Mouse (Mus musculus) limb, embryonic 11.5 days (tissue): ENCODE data around the gene Higd1a. TPM values are rescaled to one million over a fixed set of nuclear protein-coding genes. Genes with fewer than 3 reads are reported as not detected.

ENCODE experiments used
- ATAC-seq: fragments of 200-750 bp; cut with Nextera tagmentation; 2 replicates; pipeline ENCODE4 v1.8.0; 2017; ENCODE audit warnings: low read depth; ENCODE audit not compliant: insufficient number of reproducible peaks, low FRiP score, low TSS enrichment
- DNase-seq: peaks from one replicate; pipeline ENCODE4 v3.0.0-alpha.2; 2015; ENCODE audit warnings: low spot score
- H3K27ac ChIP-seq: fragments of 300-500 bp; sonication (generic); replicated peaks from 2 replicates; pipeline ENCODE4 v1.5.1; 2014; ENCODE audit warnings: low read depth, mild to moderate bottlenecking, low read length
- H3K27me3 ChIP-seq: fragments of 300-500 bp; sonication (generic); 2 replicates; pipeline ENCODE4 v1.6.1; 2014; ENCODE audit warnings: mild to moderate bottlenecking, low read length, mixed read lengths; ENCODE audit not compliant: control insufficient read depth, insufficient read depth
- H3K36me3 ChIP-seq: fragments of 300-500 bp; sonication (generic); 2 replicates; pipeline ENCODE4 v1.6.1; 2014; ENCODE audit warnings: mild to moderate bottlenecking, low read length, moderate library complexity, mixed read lengths; ENCODE audit not compliant: control insufficient read depth, insufficient read depth
- H3K4me1 ChIP-seq: fragments of 300-500 bp; sonication (generic); 2 replicates; pipeline ENCODE4 v1.6.1; 2014; ENCODE audit warnings: low read length, mixed read lengths; ENCODE audit not compliant: control insufficient read depth, insufficient read depth
- H3K4me2 ChIP-seq: fragments of 300-500 bp; sonication (generic); 2 replicates; pipeline ENCODE4 v1.6.1; 2014; ENCODE audit warnings: low read depth, mild to moderate bottlenecking, moderate library complexity; ENCODE audit not compliant: severe bottlenecking
- H3K4me3 ChIP-seq: fragments of 300-500 bp; sonication (generic); 2 replicates; pipeline ENCODE4 v1.5.1; 2014; ENCODE audit warnings: low read depth, low read length
- H3K9ac ChIP-seq: fragments of 300-500 bp; sonication (generic); 2 replicates; pipeline ENCODE4 v1.6.1; 2014; ENCODE audit warnings: mild to moderate bottlenecking, low read length
- H3K9me3 ChIP-seq: fragments of 300-500 bp; sonication (generic); 2 replicates; pipeline ENCODE4 v1.6.1; 2016; ENCODE audit warnings: low read length; ENCODE audit not compliant: control insufficient read depth
- WGBS: fragments of 180-500 bp; shearing (Covaris S2); extraction: QIAGEN DNeasy Blood & Tissue Kit; methylation state at CpG from one replicate; pipeline ENCODE4 v1.1.7; 2014; 5-methylcytosine and 5-hydroxymethylcytosine counted together
- polyA plus RNA-seq: library from polyadenylated mRNA; unstranded; fragments of >200 nt; fragmentation: Nextera tagmentation; extraction: Ambion mirVana; gene quantifications from 2 replicates; pipeline ENCODE4 v1.2.1, GENCODE M21; 2014

Gene Higd1a
- polyA plus RNA-seq, 1 experiment from 2014 or later, result 149 TPM

- ATAC-seq, result no peak
- H3K4me2 ChIP-seq, result no peak overlapping the region
- no peaks in the 10 kb centered on the region for H3K4me1 ChIP-seq
- no peaks in the 10 kb centered on the region for H3K36me3 ChIP-seq
- WGBS, result 75% methylated on average over 3 of the region's 3 CpGs
- H3K4me3 ChIP-seq, result no peak overlapping the region
- no peak for DNase-seq
- H3K9ac ChIP-seq, result no peak overlapping the region
- H3K9me3 ChIP-seq, result no peaks in the 10 kb centered on the region
- H3K27me3 ChIP-seq, result no peaks in the 10 kb centered on the region
- no peak overlapping the region for H3K27ac ChIP-seq
Observed at GRCm38 (mm10) chr9:121808511-121808910, 49.7 kb downstream of the Higd1a start.

- H3K9ac ChIP-seq, result no peak overlapping the region
- no peaks in the 10 kb centered on the region for H3K27me3 ChIP-seq
- DNase-seq (no peak), ATAC-seq (no peak)
- H3K27ac ChIP-seq, result no peak overlapping the region
- no peak overlapping the region for H3K4me2 ChIP-seq
- 59% methylated on average over 7 of the region's 7 CpGs for WGBS
- H3K9me3 ChIP-seq, result no peaks in the 10 kb centered on the region
- no peaks in the 10 kb centered on the region for H3K4me1 ChIP-seq
- no peaks in the 10 kb centered on the region for H3K36me3 ChIP-seq
- no peak overlapping the region for H3K4me3 ChIP-seq
Observed at GRCm38 (mm10) chr9:121807947-121808346, 50.2 kb downstream of the Higd1a start.

DNA sequence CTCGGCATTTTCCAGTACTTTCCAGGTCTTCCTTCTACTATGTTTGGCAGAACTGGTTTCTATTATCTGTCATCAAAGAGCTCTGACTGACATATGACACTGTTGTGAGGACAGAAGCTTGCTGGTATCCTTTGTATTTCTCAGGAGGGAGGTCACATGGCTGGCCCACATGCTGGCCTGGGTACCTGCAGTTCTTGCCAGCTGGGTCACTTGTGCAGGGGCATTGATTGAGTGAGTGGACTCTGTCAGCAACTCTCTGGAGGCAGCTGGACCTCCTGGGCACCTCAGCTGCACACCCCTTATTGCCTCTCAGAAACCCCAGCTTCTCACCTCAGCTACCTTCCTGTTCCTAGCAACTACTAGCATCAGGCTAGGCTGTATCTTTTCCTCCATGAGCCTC, 50.6 kb downstream of the Higd1a start:
- H3K4me2 ChIP-seq, result no peak overlapping the region
- H3K36me3 ChIP-seq, result no peaks in the 10 kb centered on the region
- no peak overlapping the region for H3K9ac ChIP-seq
- H3K4me3 ChIP-seq, result no peak overlapping the region
- no peaks in the 10 kb centered on the region for H3K4me1 ChIP-seq
- no peaks in the 10 kb centered on the region for H3K9me3 ChIP-seq
- H3K27ac ChIP-seq, result no peak overlapping the region
- no peak for DNase-seq
- ATAC-seq, result no peak
- H3K27me3 ChIP-seq, result no peaks in the 10 kb centered on the region
- 61% methylated on average over 1 of the region's 1 CpGs for WGBS

DNA sequence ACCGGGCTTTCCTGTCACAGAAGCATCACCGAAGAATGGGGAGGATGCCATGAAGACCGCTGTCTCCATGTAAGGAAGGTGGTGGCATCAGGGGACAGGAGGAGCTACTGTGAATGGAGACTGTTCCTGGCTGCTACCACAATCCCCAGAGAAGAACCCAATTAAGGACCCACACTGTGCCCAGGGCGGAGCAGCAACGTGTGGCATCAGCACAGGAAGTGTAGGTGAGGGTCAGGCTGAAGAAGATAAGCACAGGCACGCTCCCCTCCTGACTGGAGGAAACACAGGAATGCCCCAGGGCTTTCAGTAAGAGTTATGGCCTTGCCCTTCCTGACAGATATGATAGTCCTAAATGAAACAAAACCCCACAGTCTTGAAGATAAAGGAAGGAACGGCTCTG, 55.4 kb downstream of the Higd1a start:
- H3K4me2 ChIP-seq, result no peak overlapping the region
- H3K36me3 ChIP-seq, result no peaks in the 10 kb centered on the region
- no peak overlapping the region for H3K4me3 ChIP-seq
- 67% methylated on average over 7 of the region's 7 CpGs for WGBS
- no peaks in the 10 kb centered on the region for H3K9me3 ChIP-seq
- H3K27me3 ChIP-seq, result no peaks in the 10 kb centered on the region
- ATAC-seq (no peak), DNase-seq (no peak)
- no peak overlapping the region for H3K9ac ChIP-seq
- no peak overlapping the region for H3K27ac ChIP-seq
- H3K4me1 ChIP-seq, result no peaks in the 10 kb centered on the region

GRCm38 (mm10) chr9:121798887-121799520, 59.2 kb downstream of the Higd1a start:
- Histone ChIP-seq H3K36me3 (no peaks in the 10 kb centered on the region), H3K27ac (no peak overlapping the region), H3K9ac (no peak overlapping the region), H3K27me3 (no peaks in the 10 kb centered on the region), H3K9me3 (no peaks in the 10 kb centered on the region), H3K4me3 (no peak overlapping the region), H3K4me2 (no peak overlapping the region), H3K4me1 (no peaks in the 10 kb centered on the region)
- 54% methylated on average over 5 of the region's 6 CpGs for WGBS
- no peak for DNase-seq
- ATAC-seq, result no peak

Other genes with a start within 250 kb of the Higd1a start
- not detected in 2 replicates for gene Lyzl4, start 216.3 kb downstream of the Higd1a start, polyA plus RNA-seq
- 0.27 and 0.69 TPM in 2 replicates for gene Vipr1, start 215.6 kb downstream of the Higd1a start, polyA plus RNA-seq
- 10.7 and 11.8 TPM in 2 replicates for gene Sec22c, start 152.9 kb downstream of the Higd1a start, polyA plus RNA-seq
- 99.8 and 103 TPM in 2 replicates for gene Ss18l2, start 148.0 kb downstream of the Higd1a start, polyA plus RNA-seq
- gene Nktr, start 139.2 kb downstream of the Higd1a start, polyA plus RNA-seq, result 65.1 and 69.0 TPM in 2 replicates
- 6.2 and 7.8 TPM in 2 replicates for gene Zfp651, start 99.0 kb downstream of the Higd1a start, polyA plus RNA-seq
- gene Klhl40, start 80.8 kb downstream of the Higd1a start, polyA plus RNA-seq, result 1.3 and 1.7 TPM in 2 replicates
- not detected in 2 replicates for gene Hhatl, start 65.9 kb downstream of the Higd1a start, polyA plus RNA-seq
- gene Ccdc13, start 18.9 kb downstream of the Higd1a start, polyA plus RNA-seq, result 0.35 and 0.37 TPM in 2 replicates
- 0.17 and 0.21 TPM in 2 replicates for gene Ackr2, start 40.0 kb upstream of the Higd1a start, polyA plus RNA-seq
- gene Cyp8b1, start 57.9 kb upstream of the Higd1a start, polyA plus RNA-seq, result not detected in 2 replicates
- gene Fam198a, start 92.6 kb upstream of the Higd1a start, polyA plus RNA-seq, result 0.45 and 0.54 TPM in 2 replicates
- 7.9 and 9.5 TPM in 2 replicates for gene Pomgnt2, start 138.7 kb upstream of the Higd1a start, polyA plus RNA-seq